Mouse (Mus musculus) hindbrain, embryonic 12.5 days (tissue): Measurements from ENCODE around the gene Gldc. TPM values are rescaled to one million over a fixed set of nuclear protein-coding genes. Genes with fewer than 3 reads are reported as not detected.

ENCODE experiments used
- ATAC-seq: fragments of 200-750 bp; cut with Nextera tagmentation; 2 replicates; pipeline ENCODE4 v1.8.0; 2017; ENCODE audit warnings: moderate TSS enrichment; ENCODE audit not compliant: low FRiP score
- H3K27ac ChIP-seq: fragments of 300-500 bp; sonication (generic); 2 replicates; pipeline ENCODE4 v1.5.1; 2016; ENCODE audit warnings: mild to moderate bottlenecking
- H3K27me3 ChIP-seq: fragments of 300-500 bp; sonication (generic); 2 replicates; pipeline ENCODE4 v1.6.1; 2016; ENCODE audit warnings: mild to moderate bottlenecking
- H3K36me3 ChIP-seq: fragments of 300-500 bp; sonication (generic); 2 replicates; pipeline ENCODE4 v1.6.1; 2016; ENCODE audit warnings: mild to moderate bottlenecking
- H3K4me1 ChIP-seq: fragments of 300-500 bp; sonication (generic); 2 replicates; pipeline ENCODE4 v1.6.1; 2016
- H3K4me2 ChIP-seq: fragments of 300-500 bp; sonication (generic); replicated peaks from 2 replicates; pipeline ENCODE4 v1.6.1; 2016; ENCODE audit warnings: mild to moderate bottlenecking
- H3K4me3 ChIP-seq: fragments of 300-500 bp; sonication (generic); 2 replicates; pipeline ENCODE4 v1.5.1; 2016; ENCODE audit warnings: mild to moderate bottlenecking
- H3K9ac ChIP-seq: fragments of 300-500 bp; sonication (generic); 2 replicates; pipeline ENCODE4 v1.6.1; 2016; ENCODE audit warnings: mild to moderate bottlenecking, moderate library complexity
- H3K9me3 ChIP-seq: fragments of 300-500 bp; sonication (generic); replicated peaks from 2 replicates; pipeline ENCODE4 v1.6.1; 2016; ENCODE audit warnings: mild to moderate bottlenecking
- WGBS: fragments of 180-500 bp; shearing (Covaris S2); methylation state at CpG from one replicate; pipeline ENCODE4 v1.1.7; 2016; 5-methylcytosine and 5-hydroxymethylcytosine counted together
- polyA plus RNA-seq: library from polyadenylated mRNA; unstranded; fragments of >200 nt; fragmentation: Nextera tagmentation; extraction: Ambion mirVana; gene quantifications from 2 replicates; pipeline ENCODE4 v1.2.1, GENCODE M21; 2016

Gene Gldc
- polyA plus RNA-seq, 1 experiment from 2014 or later: 21.2 TPM

DNA sequence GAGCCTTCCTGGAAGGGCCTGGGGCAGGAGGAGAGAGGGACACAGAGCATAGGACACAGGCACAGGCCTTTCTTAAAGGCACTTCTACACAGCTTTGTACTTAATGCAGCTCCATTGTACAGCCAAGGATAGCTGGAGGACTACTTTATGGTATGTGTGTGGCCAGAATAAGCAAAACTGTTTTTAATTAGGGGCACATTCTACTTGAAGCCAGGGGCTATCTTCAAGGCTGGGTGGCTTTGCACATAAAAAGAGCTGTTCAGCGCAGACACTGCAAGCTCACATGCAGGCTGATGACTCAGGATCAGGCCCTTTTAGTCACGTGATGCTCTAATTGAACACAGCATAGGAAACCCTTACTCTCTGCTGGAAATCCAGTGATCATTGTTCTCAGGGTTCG lies 79.0 kb downstream of the Gldc start:
- no peaks in the 10 kb centered on the region for H3K27me3 ChIP-seq
- WGBS: 44% methylated on average over 3 of the region's 3 CpGs
- H3K4me1 ChIP-seq: no peaks in the 10 kb centered on the region
- peak; percentile 51; the same call in 1 of the 2 replicates for ATAC-seq
- no peak overlapping the region for H3K4me3 ChIP-seq
- H3K9ac ChIP-seq: no peak overlapping the region
- H3K27ac ChIP-seq: peak overlapping the region; percentile 46; the same call in 1 of the 2 replicates
- peaks cover 87% of the 10 kb centered on the region for H3K36me3 ChIP-seq
- H3K4me2 ChIP-seq: no peak overlapping the region
- no peaks in the 10 kb centered on the region for H3K9me3 ChIP-seq

DNA sequence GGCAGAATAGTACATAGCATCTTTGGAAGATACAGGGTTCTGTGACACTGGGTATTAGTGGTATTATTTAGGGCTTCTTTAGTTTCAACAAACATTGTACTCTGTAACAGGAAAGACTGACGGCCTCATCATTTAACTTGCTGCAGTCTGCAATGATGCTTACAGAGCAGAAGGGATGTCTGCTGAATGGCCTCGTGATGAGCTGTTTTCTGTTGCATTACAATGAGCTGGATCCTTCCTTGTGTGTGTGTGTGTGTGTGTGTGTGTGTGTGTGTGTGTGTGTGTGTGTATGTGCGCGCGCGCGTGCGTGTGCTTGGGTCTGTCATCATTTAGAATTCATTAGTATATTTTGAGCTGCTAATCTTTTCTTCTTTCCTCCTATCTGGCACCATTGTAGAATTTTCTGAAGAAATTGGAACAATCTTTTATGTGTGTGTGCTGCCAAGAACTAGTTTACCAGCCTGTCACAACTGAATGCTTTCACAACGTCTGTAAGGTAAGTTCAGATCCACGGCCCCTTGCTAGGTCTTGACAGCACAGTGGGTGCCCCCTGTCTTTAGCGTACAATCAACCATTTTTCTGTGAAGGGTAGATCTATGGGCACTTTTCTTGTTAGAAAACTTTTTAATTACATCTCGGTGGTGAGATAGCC lies 83.5 kb downstream of the Gldc start:
- no peak overlapping the region for H3K4me2 ChIP-seq
- no peaks in the 10 kb centered on the region for H3K9me3 ChIP-seq
- H3K27ac ChIP-seq: no peak overlapping the region
- H3K27me3 ChIP-seq: no peaks in the 10 kb centered on the region
- peaks cover 83% of the 10 kb centered on the region for H3K36me3 ChIP-seq
- no peak overlapping the region for H3K4me3 ChIP-seq
- WGBS: 90% methylated on average over 12 of the region's 12 CpGs
- no peaks in the 10 kb centered on the region for H3K4me1 ChIP-seq
- ATAC-seq: no peak
- no peak overlapping the region for H3K9ac ChIP-seq

DNA sequence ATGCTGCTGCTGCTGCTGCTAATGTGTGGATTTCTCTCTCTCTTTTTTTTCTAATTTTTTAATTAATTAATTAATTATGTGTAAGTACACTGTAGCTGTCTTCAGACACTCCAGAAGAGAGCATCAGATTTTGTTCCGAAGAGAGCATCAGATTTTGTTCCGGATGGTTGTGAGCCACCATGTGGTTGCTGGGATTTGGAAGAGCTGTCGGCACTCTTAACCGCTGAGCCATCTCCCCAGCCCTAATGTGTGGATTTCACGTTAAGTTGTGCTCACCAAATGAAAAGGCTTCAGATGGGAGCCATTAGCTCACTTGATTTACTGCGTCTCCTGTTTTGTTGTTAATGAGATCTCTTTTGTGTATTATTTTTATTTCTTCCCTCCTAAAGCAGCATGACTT lies 85.1 kb downstream of the Gldc start:
- no peak for ATAC-seq
- H3K9ac ChIP-seq: no peak overlapping the region
- 85% methylated on average over 6 of the region's 6 CpGs for WGBS

DNA sequence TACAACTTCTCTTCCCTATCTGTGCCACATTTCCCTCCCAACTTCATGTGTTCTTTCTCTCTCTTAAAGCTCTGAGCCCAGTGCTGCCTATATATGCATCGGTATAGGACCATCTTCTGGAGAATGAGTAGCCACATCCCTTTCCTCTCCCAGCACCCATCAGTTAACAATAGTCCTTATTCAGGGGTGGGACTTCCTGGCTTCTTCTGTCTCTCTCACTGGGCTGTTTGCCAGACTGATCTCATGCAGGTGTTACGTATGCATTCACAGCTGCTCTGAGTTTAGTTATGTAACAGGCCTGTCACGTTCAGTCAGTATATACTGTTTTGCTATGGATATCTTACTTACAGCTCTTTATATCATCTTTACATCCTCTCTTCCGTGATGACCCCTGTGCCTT lies 109.4 kb downstream of the Gldc start:
- no peaks in the 10 kb centered on the region for H3K36me3 ChIP-seq
- 79% methylated on average over 4 of the region's 4 CpGs for WGBS
- H3K9me3 ChIP-seq: no peaks in the 10 kb centered on the region
- H3K4me2 ChIP-seq: no peak overlapping the region
- ATAC-seq: no peak
- H3K4me1 ChIP-seq: no peaks in the 10 kb centered on the region
- H3K4me3 ChIP-seq: no peak overlapping the region
- no peak overlapping the region for H3K9ac ChIP-seq
- H3K27me3 ChIP-seq: no peaks in the 10 kb centered on the region
- H3K27ac ChIP-seq: no peak overlapping the region

More for the DNA sequence above, 85.1 kb downstream of the Gldc start:
- no peak overlapping the region for H3K4me2 ChIP-seq
- no peak overlapping the region for H3K4me3 ChIP-seq
- H3K36me3 ChIP-seq: peaks cover 80% of the 10 kb centered on the region
- no peak overlapping the region for H3K27ac ChIP-seq
- H3K4me1 ChIP-seq: no peaks in the 10 kb centered on the region
- H3K27me3 ChIP-seq: no peaks in the 10 kb centered on the region
- H3K9me3 ChIP-seq: no peaks in the 10 kb centered on the region

DNA sequence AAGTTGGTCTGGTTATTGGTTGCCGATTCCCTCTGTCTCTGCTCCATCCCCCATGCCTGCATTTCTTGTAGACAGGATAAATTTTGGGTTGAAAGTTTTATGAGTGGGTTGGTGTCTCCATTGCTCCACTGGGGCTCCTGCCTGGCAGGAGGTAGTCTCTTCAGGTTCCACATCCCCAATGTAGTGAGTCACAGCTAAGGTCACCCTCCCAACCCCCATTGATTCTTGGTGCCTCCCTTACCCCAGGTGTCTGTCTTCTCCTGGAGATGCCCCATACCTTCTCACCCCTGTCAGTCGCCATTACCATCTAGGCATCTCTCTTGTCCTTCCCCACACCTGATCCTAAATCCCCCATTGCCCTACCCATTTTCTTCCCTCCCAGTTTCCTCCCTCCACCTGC lies 121.0 kb downstream of the Gldc start:
- H3K9ac ChIP-seq: no peak overlapping the region
- no peaks in the 10 kb centered on the region for H3K36me3 ChIP-seq
- ATAC-seq: no peak
- no peaks in the 10 kb centered on the region for H3K4me1 ChIP-seq
- no peak overlapping the region for H3K27ac ChIP-seq
- 100% methylated on average over 2 of the region's 2 CpGs for WGBS
- H3K9me3 ChIP-seq: no peaks in the 10 kb centered on the region
- H3K4me2 ChIP-seq: no peak overlapping the region
- no peak overlapping the region for H3K4me3 ChIP-seq
- H3K27me3 ChIP-seq: no peaks in the 10 kb centered on the region

DNA sequence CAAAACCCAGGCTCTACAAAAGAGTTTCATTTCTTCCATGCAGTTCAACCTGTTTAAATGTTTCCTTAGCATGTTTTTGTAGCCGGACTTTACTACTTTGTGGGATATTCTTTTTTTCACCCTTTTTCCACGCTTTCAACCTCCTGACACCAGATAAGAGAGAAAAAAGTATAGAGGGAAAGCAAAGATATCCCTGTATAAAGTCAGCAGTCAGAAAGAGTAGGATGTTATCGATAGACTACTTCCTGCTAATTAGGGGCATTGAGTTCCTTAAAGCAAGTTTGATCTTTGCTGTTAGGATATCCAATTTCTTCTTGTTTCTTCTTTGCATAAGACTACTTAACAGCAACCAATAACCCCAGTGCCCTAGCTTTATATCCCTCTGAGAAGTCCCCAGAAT lies 123.8 kb downstream of the Gldc start:
- H3K4me1 ChIP-seq: no peaks in the 10 kb centered on the region

DNA sequence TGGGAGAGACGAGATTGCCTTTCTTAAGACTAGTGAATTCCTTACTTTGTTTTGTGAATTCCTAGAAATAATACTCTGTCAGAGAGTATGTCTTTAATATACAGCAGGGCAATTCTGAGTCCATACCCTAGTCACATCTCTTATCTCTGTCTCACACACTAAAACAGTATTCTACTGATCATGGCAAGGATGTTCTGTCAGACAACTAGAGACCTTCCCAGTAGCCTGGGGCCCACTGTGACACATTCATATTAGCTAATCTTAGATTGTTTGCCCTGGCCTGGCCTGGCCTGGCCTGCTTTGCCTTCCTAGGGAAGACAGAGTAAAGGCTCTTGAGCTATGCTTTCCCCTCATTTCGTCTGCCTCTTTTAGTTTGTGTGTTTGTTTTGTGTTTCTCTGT lies 124.6 kb downstream of the Gldc start:
- 81% methylated on average over 2 of the region's 2 CpGs for WGBS
- ATAC-seq: no peak

More for the DNA sequence above, 123.8 kb downstream of the Gldc start:
- Histone ChIP-seq H3K4me2 (no peak overlapping the region), H3K4me3 (no peak overlapping the region), H3K9me3 (no peaks in the 10 kb centered on the region), H3K27me3 (no peaks in the 10 kb centered on the region), H3K27ac (no peak overlapping the region), H3K9ac (no peak overlapping the region), H3K36me3 (peaks cover 10% of the 10 kb centered on the region; the same call in 1 of the 2 replicates)
- 96% methylated on average over 3 of the region's 3 CpGs for WGBS
- ATAC-seq: no peak

More for the DNA sequence above, 124.6 kb downstream of the Gldc start:
- H3K9ac ChIP-seq: no peak overlapping the region
- peaks cover 10% of the 10 kb centered on the region; the same call in 1 of the 2 replicates for H3K36me3 ChIP-seq
- H3K27ac ChIP-seq: no peak overlapping the region
- no peaks in the 10 kb centered on the region for H3K9me3 ChIP-seq
- H3K4me2 ChIP-seq: no peak overlapping the region
- no peaks in the 10 kb centered on the region for H3K27me3 ChIP-seq
- H3K4me3 ChIP-seq: no peak overlapping the region
- H3K4me1 ChIP-seq: no peaks in the 10 kb centered on the region

Other genes with a start within 250 kb of the Gldc start
- not detected in 2 replicates for gene Trpd52l3, start 171.6 kb downstream of the Gldc start, polyA plus RNA-seq
- 83.7 and 92.6 TPM in 2 replicates for gene Uhrf2, start 144.9 kb downstream of the Gldc start, polyA plus RNA-seq
- gene Mbl2, start 57.5 kb upstream of the Gldc start, polyA plus RNA-seq: not detected in 2 replicates